Mouse (Mus musculus): ENCODE data around the gene Vps13a. TPM values are rescaled to one million over a fixed set of nuclear protein-coding genes. Genes with fewer than 3 reads are reported as not detected.
"Not testable (repeated sequence)": the region's sequence is repeated elsewhere in the genome, so short reads cannot be mapped to it uniquely, and the experiment has no call there.

The Vps13a gene
- total RNA-seq, 1 experiment from 2014 or later: 48.0 TPM

DNA sequence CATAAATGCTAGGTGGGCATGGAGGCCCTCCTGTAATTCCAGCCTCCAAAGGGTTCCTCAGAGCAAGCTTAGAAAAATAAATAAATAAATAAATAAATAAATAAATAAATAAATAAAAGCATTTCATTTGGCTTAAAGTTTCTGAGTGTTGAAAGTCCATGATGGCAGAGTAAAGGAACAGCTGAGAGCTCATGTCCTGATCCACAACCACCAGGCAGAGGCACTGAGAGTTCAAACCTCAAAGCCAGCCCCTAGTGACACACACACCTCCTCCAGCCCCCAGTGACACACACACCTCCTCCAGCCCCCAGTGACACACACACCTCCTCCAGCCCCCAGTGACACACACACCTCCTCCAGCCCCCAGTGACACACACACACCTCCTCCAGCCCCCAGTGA lies 3.3 kb downstream of the Vps13a start:
- not testable (repeated sequence) for ATAC-seq (replicated peaks; ENCODE audit: insufficient number of reproducible peaks, low FRiP score, low TSS enrichment, poor library complexity, severe bottlenecking)

GRCm38 (mm10) chr19:16773237-16774016 lies 7.3 kb downstream of the Vps13a start:
- ATAC-seq (replicated peaks; ENCODE audit: insufficient number of reproducible peaks, low FRiP score, low TSS enrichment, poor library complexity, severe bottlenecking): no peak; the same call in 1 of the 2 replicates

- no peak for ATAC-seq (replicated peaks; ENCODE audit: insufficient number of reproducible peaks, low FRiP score, low TSS enrichment, poor library complexity, severe bottlenecking)
These were observed 13.3 kb downstream of the Vps13a start for GRCm38 (mm10) chr19:16767407-16767806.

DNA sequence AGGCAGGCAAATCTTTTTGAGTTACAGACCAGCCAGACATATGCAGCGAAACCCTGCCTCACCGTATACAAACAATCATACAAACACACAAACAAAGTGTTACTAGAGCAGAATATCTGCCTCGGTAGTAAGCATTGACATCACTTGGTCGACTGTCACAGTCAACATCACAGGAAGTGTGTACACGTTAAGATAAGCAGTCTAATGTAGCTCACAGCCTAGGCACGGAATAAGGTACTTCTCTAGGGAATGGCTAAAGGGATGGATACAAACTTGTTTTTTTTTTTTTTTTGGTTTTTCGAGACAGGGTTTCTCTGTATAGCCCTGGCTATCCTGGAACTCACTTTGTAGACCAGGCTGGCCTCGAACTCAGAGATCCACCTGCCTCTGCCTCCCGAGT lies 23.3 kb downstream of the Vps13a start:
- not testable (repeated sequence) for ATAC-seq (replicated peaks; ENCODE audit: insufficient number of reproducible peaks, low FRiP score, low TSS enrichment, poor library complexity, severe bottlenecking)

- no peak for ATAC-seq (replicated peaks; ENCODE audit: insufficient number of reproducible peaks, low FRiP score, low TSS enrichment, poor library complexity, severe bottlenecking)
These were observed 24.9 kb downstream of the Vps13a start for GRCm38 (mm10) chr19:16755854-16756253.

DNA sequence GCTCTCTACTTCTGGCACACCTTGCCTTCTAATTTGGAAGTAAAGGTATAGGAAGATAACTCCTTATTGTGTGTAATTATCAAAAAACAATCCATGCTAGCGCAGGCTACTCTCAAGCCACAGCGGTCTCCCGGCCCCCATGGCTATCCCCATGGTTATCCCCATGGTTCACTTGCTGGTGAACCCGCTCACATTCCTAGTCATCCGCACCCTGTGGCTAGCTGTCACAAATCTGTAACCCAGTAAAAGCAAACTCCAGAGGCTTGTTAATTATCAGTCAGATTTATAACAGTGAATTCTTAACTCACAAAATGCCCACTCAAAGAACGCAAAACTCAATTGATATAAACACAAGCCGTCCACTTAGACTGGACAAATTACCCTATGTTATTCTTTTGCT lies 25.5 kb downstream of the Vps13a start:
- no peak for ATAC-seq (replicated peaks; ENCODE audit: insufficient number of reproducible peaks, low FRiP score, low TSS enrichment, poor library complexity, severe bottlenecking)

- ATAC-seq (replicated peaks; ENCODE audit: insufficient number of reproducible peaks, low FRiP score, low TSS enrichment, poor library complexity, severe bottlenecking): no peak
These were observed 27.6 kb downstream of the Vps13a start for GRCm38 (mm10) chr19:16753151-16753550.

DNA sequence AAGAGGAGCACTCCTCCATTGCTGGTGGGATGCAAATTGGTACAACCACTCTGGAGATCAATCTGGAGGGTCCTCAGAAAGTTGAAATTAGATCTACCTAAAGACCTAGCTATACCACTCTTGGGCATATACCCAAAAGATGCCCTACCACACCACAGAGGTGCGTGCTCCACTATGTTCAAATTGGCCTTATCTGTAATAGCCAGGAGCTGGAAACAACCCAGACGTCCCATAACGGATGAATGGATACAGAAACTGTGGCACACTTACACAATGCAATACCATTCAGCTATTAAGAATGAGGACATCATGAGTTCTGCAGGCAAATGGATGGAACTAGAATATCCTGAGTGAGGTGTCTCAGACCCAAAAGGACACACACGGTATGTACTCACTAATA lies 43.9 kb downstream of the Vps13a start:
- no peak for ATAC-seq (replicated peaks; ENCODE audit: insufficient number of reproducible peaks, low FRiP score, low TSS enrichment, poor library complexity, severe bottlenecking)

DNA sequence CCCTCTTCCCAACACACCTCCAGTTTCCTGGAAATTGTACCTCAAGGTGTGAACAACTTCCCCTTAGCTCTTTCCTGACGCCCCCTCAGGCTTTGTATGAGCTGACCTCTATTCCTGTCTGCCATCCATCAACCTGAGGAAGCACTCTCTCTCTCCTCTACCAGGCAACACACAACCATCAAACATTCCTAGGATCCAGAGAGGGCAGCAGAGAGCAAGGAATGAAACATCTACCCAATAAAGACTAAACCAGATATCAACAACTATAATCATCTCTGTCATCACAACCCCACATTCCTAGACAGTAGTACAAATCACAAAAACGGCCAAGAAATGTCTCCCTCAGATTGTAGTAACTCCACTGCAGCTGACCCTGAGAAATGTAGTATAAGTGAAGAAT lies 52.0 kb downstream of the Vps13a start:
- ATAC-seq (replicated peaks; ENCODE audit: insufficient number of reproducible peaks, low FRiP score, low TSS enrichment, poor library complexity, severe bottlenecking): no peak

GRCm38 (mm10) chr19:16715249-16715648 lies 65.5 kb downstream of the Vps13a start:
- no peak for ATAC-seq (replicated peaks; ENCODE audit: insufficient number of reproducible peaks, low FRiP score, low TSS enrichment, poor library complexity, severe bottlenecking)

DNA sequence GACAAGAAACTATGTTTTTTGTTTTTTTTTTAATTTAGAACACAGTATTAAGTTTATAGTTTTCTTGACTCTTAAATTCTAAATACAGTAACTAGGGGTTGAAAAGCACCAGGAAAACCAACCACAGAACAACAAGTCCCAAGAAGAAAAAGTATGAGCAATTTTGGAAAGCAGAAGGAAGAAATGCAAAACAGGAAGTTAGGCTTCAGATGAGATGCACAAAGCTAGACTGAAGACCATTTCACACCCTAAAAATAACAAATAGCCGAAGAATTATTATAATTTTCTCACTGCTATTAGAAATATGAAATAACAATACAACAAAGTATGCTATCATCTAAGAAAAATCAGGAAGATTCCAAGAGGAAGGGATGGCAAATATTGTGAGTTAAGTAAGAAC lies 78.9 kb downstream of the Vps13a start:
- ATAC-seq (replicated peaks; ENCODE audit: insufficient number of reproducible peaks, low FRiP score, low TSS enrichment, poor library complexity, severe bottlenecking): no peak

DNA sequence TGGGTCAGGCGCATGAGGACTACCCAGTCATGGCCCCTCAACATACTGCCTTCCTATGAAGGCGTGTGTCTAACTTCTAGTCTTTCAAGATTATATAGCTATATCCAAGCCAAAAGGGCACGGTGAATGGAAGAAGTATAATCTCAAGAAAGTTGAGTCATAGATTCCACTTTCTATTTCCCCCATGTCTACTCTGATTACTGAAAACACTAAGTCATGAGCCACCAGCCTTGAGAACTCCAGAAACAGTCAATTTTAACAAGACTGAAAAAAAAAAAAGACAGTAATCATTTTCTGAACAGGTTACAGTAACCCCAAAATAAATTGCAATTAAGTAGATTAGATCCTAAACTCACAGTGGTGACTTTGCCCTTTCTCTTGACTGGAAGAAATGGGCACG lies 95.8 kb downstream of the Vps13a start:
- ATAC-seq (replicated peaks; ENCODE audit: insufficient number of reproducible peaks, low FRiP score, low TSS enrichment, poor library complexity, severe bottlenecking): no peak

- no peak for ATAC-seq (replicated peaks; ENCODE audit: insufficient number of reproducible peaks, low FRiP score, low TSS enrichment, poor library complexity, severe bottlenecking)
These were observed 96.5 kb downstream of the Vps13a start for GRCm38 (mm10) chr19:16684210-16684609.

GRCm38 (mm10) chr19:16625610-16626395 lies 154.9 kb downstream of the Vps13a start:
- ATAC-seq (replicated peaks; ENCODE audit: insufficient number of reproducible peaks, low FRiP score, low TSS enrichment, poor library complexity, severe bottlenecking): no peak

- no peak for ATAC-seq (replicated peaks; ENCODE audit: insufficient number of reproducible peaks, low FRiP score, low TSS enrichment, poor library complexity, severe bottlenecking)
These were observed 155.7 kb downstream of the Vps13a start for GRCm38 (mm10) chr19:16624994-16625393.

DNA sequence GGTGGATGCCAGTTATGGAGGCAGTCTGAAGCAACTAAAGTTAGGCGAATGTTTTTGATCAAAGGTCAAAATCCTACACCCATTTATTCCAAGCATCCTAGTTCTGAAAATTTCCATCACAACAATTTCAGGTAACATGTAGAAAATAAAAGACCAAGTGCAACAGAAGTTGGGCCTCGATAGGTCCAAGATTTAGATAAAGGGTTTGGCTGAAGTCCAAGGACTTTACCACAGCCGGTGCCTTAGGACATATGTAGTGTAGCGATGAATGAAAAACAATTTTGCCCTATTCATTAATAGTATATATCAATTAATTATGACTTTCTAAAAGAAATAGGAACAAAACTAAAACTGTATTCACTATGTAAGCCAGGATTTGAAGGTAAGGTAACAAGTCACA lies 157.6 kb downstream of the Vps13a start:
- ATAC-seq (replicated peaks; ENCODE audit: insufficient number of reproducible peaks, low FRiP score, low TSS enrichment, poor library complexity, severe bottlenecking): no peak

GRCm38 (mm10) chr19:16607634-16608033 lies 173.1 kb downstream of the Vps13a start:
- no peak for ATAC-seq (replicated peaks; ENCODE audit: insufficient number of reproducible peaks, low FRiP score, low TSS enrichment, poor library complexity, severe bottlenecking)

DNA sequence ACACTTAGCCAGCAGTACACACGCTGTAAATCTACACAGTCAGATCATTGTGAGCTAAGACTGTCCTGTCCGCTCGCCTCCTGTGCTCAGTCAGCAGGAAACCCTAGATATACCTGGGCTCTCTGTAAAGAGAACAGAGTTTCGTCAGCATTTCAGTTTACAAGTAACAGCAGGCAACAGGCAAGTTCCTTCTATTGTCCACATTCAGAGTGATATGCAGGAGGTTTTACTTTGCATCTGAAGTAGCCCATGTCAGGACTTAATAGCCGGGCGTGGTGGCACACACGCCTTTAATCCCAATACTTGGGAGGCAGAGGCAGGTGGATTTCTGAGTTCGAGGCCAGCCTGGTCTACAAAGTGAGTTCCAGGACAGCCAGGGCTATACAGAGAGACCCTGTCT lies 178.7 kb downstream of the Vps13a start:
- ATAC-seq (replicated peaks; ENCODE audit: insufficient number of reproducible peaks, low FRiP score, low TSS enrichment, poor library complexity, severe bottlenecking): no peak

DNA sequence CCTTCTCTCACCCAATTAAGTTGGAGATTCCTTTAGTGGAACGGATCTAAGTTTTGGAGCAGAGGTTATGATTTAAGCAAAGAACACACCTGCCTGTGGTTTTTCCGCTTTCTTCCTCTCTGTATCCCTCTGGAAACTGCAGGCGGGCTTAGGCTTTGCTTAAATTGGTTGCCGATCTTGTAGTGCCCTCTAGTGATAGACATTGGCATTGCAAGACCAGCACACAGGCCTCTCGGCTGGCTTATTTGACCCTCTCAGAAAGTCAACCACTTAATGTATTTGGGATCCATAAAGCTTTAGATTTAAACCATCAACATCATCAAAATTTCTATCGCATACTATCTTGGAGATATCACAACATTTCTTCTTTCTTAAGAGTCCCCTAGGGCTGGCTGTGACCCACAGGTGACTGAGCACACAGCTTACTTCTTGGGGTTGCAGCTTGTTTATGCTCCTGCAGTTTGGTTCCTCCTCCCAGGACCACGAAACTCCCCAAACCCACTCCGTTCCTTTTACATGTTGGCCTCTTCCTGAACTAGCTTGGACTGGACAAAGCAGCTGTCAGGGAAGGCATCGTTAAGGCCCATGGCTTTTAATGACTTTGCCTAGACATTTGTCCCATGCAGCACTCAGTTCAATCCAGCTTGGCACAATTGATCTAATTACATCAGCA lies 181.3 kb downstream of the Vps13a start:
- ATAC-seq (replicated peaks; ENCODE audit: insufficient number of reproducible peaks, low FRiP score, low TSS enrichment, poor library complexity, severe bottlenecking): peak; percentile 57
